17 mouse cellular contexts compared by ENCODE assay signal in genomic region chr2:181671984-181672383, GRCm38 (mm10). TPM values are rescaled to one million over a fixed set of nuclear protein-coding genes. Genes with fewer than 3 reads are reported as not detected.
A peak's percentile ranks its signal among the peaks of the same experiment; 100 is the strongest.
DNase-seq lines count a peak whose midpoint lies in the region; ATAC-seq and TF ChIP-seq lines count a peak whose summit lies in the region.
"Had no signal": no experiment of that assay in that cellular context is flagged by ENCODE, and none has a peak within 500 bp of the region (broad histone marks: within the 10 kb centered on the region; RNA-seq: fewer than 3 reads in every experiment).

No protein-coding gene starts in this region.

- no peak for DNase-seq in heart, embryonic 10.5 days (ENCODE audit: low spot score)
- no peak for DNase-seq in lung, embryonic 14.5 days
- no peak for DNase-seq in lung, postnatal 10 days
- no peak for DNase-seq in embryonic facial prominence, embryonic 14.5 days (ENCODE audit: low spot score)
- no peak for DNase-seq in yolk sac, embryonic 10.5 days (ENCODE audit: low spot score)
- DNase-seq: cerebellum, postnatal 25 days; right cerebral cortex, postnatal 14 days had no signal

- TF ChIP-seq CTCF in lung, embryonic 14.5 days (IDR thresholded peaks at IDR 0.05; ENCODE audit: low read depth) = no peak

- no peak overlapping the region for H3K9ac ChIP-seq in heart, embryonic 15.5 days
- no peak overlapping the region for H3K9ac ChIP-seq in lung, embryonic 14.5 days
- no peak overlapping the region for H3K9ac ChIP-seq in embryonic facial prominence, embryonic 14.5 days (ENCODE audit: low read depth, low read length)
- H3K9ac ChIP-seq in limb, embryonic 15.5 days = no peak overlapping the region

- no peaks in the 10 kb centered on the region for H3K9me3 ChIP-seq in heart, embryonic 15.5 days (replicated peaks)
- H3K9me3 ChIP-seq in heart, embryonic 10.5 days = no peaks in the 10 kb centered on the region
- no peaks in the 10 kb centered on the region for H3K9me3 ChIP-seq in lung, embryonic 14.5 days (ENCODE audit: low read depth, low read length)
- no peaks in the 10 kb centered on the region for H3K9me3 ChIP-seq in embryonic facial prominence, embryonic 14.5 days (ENCODE audit: control insufficient read depth, low read length)
- H3K9me3 ChIP-seq in limb, embryonic 15.5 days = no peaks in the 10 kb centered on the region

- H3K4me3 ChIP-seq in heart, embryonic 15.5 days = peak overlapping the region; percentile 56
- H3K4me3 ChIP-seq in heart, embryonic 10.5 days = no peak overlapping the region
- no peak overlapping the region for H3K4me3 ChIP-seq in lung, embryonic 14.5 days (ENCODE audit: low read depth, low read length)
- peak overlapping the region; percentile 56 for H3K4me3 ChIP-seq in embryonic facial prominence, embryonic 14.5 days (ENCODE audit: low read depth, low read length)
- peak overlapping the region; percentile 46 for H3K4me3 ChIP-seq in limb, embryonic 15.5 days

- WGBS in heart, embryonic 15.5 days = 25% methylated on average over 7 of the region's 7 CpGs
- WGBS in heart, embryonic 10.5 days = 22% methylated on average over 7 of the region's 7 CpGs
- 26% methylated on average over 7 of the region's 7 CpGs for WGBS in lung, embryonic 14.5 days
- 26% methylated on average over 7 of the region's 7 CpGs for whole genome bisulfite sequencing in embryonic facial prominence, embryonic 14.5 days
- WGBS in limb, embryonic 15.5 days = 23% methylated on average over 7 of the region's 7 CpGs

- peak overlapping the region; percentile 78; the same call in 1 of the 2 replicates for H3K4me2 ChIP-seq in heart, embryonic 15.5 days
- H3K4me2 ChIP-seq in lung, embryonic 14.5 days = peak overlapping the region; percentile 71
- H3K4me2 ChIP-seq in embryonic facial prominence, embryonic 14.5 days (ENCODE audit: low read depth, low read length) = peak overlapping the region; percentile 80
- peak overlapping the region; percentile 81 for H3K4me2 ChIP-seq in limb, embryonic 15.5 days

- peaks cover 69% of the 10 kb centered on the region for H3K27me3 ChIP-seq in heart, embryonic 15.5 days
- H3K27me3 ChIP-seq in heart, embryonic 10.5 days (ENCODE audit: insufficient read depth, poor library complexity, severe bottlenecking) = peaks cover 74% of the 10 kb centered on the region
- H3K27me3 ChIP-seq in lung, embryonic 14.5 days (ENCODE audit: insufficient read depth, low read length) = peaks cover 43% of the 10 kb centered on the region
- peaks cover 60% of the 10 kb centered on the region for H3K27me3 ChIP-seq in embryonic facial prominence, embryonic 14.5 days (replicated peaks; ENCODE audit: control insufficient read depth, insufficient read depth, low read length)
- peaks cover 67% of the 10 kb centered on the region for H3K27me3 ChIP-seq in limb, embryonic 15.5 days

- H3K27ac ChIP-seq in heart, embryonic 15.5 days = peak overlapping the region; percentile 68
- H3K27ac ChIP-seq in heart, embryonic 10.5 days = no peak overlapping the region; the same call in 1 of the 2 replicates
- no peak overlapping the region for H3K27ac ChIP-seq in lung, embryonic 14.5 days (ENCODE audit: low read depth)
- no peak overlapping the region for H3K27ac ChIP-seq in embryonic facial prominence, embryonic 14.5 days (replicated peaks; ENCODE audit: low read depth, low read length)
- no peak overlapping the region for H3K27ac ChIP-seq in limb, embryonic 15.5 days

- H3K36me3 ChIP-seq in heart, embryonic 15.5 days = no peaks in the 10 kb centered on the region
- H3K36me3 ChIP-seq in heart, embryonic 10.5 days = peaks cover 4% of the 10 kb centered on the region; the same call in 1 of the 2 replicates
- 0 out of 2 replicates have a peak, but pooled peaks cover 3% of the 10 kb centered on the region for H3K36me3 ChIP-seq in lung, embryonic 14.5 days (ENCODE audit: insufficient read depth)
- no peaks in the 10 kb centered on the region for H3K36me3 ChIP-seq in embryonic facial prominence, embryonic 14.5 days (ENCODE audit: control insufficient read depth, insufficient read depth, low read length)
- no peaks in the 10 kb centered on the region for H3K36me3 ChIP-seq in limb, embryonic 15.5 days

- ATAC-seq in heart, embryonic 15.5 days (replicated peaks; ENCODE audit: insufficient number of reproducible peaks, insufficient read depth, low FRiP score, low read depth) = no peak
- no peak for ATAC-seq in lung, embryonic 14.5 days (ENCODE audit: insufficient read depth)
- ATAC-seq in embryonic facial prominence, embryonic 14.5 days (ENCODE audit: low read depth) = no peak
- ATAC-seq in limb, embryonic 15.5 days (ENCODE audit: insufficient number of reproducible peaks, low FRiP score, low TSS enrichment, low read depth) = no peak
- ATAC-seq in erythroblast, adult 5-6 weeks (replicated peaks; ENCODE audit: low FRiP score, poor library complexity, severe bottlenecking) = no peak

- peaks cover 27% of the 10 kb centered on the region for H3K4me1 ChIP-seq in heart, embryonic 15.5 days (replicated peaks)
- H3K4me1 ChIP-seq in heart, embryonic 10.5 days = peaks cover 46% of the 10 kb centered on the region
- no peaks in the 10 kb centered on the region for H3K4me1 ChIP-seq in lung, embryonic 14.5 days (ENCODE audit: insufficient read depth)
- 0 out of 2 replicates have a peak, but pooled peaks cover 17% of the 10 kb centered on the region for H3K4me1 ChIP-seq in embryonic facial prominence, embryonic 14.5 days (ENCODE audit: control insufficient read depth, insufficient read depth, low read length)
- H3K4me1 ChIP-seq in limb, embryonic 15.5 days = peaks cover 30% of the 10 kb centered on the region

RNA-seq across cellular contexts. Expression of gene Sox18, which starts 0.5 kb away (rescaled TPM):
- 41.9 and 47.2 TPM in 2 replicates for polyA plus RNA-seq in heart, embryonic 15.5 days (2015; fragmentation: Nextera tagmentation; extraction: Ambion mirVana)
- 22.1 and 25.0 TPM in 2 replicates for polyA plus RNA-seq in heart, embryonic 10.5 days (2016; fragmentation: Nextera tagmentation; extraction: Ambion mirVana)
- polyA plus RNA-seq in lung, embryonic 14.5 days (2014; fragmentation: Nextera tagmentation; extraction: Ambion mirVana) = 55.4 and 64.7 TPM in 2 replicates
- 43.9 and 46.5 TPM in 2 replicates for polyA plus RNA-seq in embryonic facial prominence, embryonic 14.5 days (2014; fragmentation: Nextera tagmentation; extraction: Ambion mirVana)
- polyA plus RNA-seq in limb, embryonic 15.5 days (2015; fragmentation: Nextera tagmentation; extraction: Ambion mirVana) = 38.7 and 43.4 TPM in 2 replicates
- not detected in 2 replicates for total RNA-seq in erythroblast, adult 5-6 weeks (2015; ENCODE audit: low replicate concordance)
- not detected in 2 replicates for total RNA-seq in erythroblast, adult 5-6 weeks (2017; ENCODE audit: low replicate concordance)
- total RNA-seq: CH12.LX had no signal

RNA-seq across cellular contexts. Expression of gene Tcea2, which starts 8.1 kb away (rescaled TPM):
- 13.5 and 19.2 TPM in 2 replicates for polyA plus RNA-seq in heart, embryonic 15.5 days (2015; fragmentation: Nextera tagmentation; extraction: Ambion mirVana)
- 12.2 and 15.3 TPM in 2 replicates for polyA plus RNA-seq in heart, embryonic 10.5 days (2016; fragmentation: Nextera tagmentation; extraction: Ambion mirVana)
- polyA plus RNA-seq in lung, embryonic 14.5 days (2014; fragmentation: Nextera tagmentation; extraction: Ambion mirVana) = 22.5 and 25.7 TPM in 2 replicates
- 21.2 and 26.8 TPM in 2 replicates for polyA plus RNA-seq in embryonic facial prominence, embryonic 14.5 days (2014; fragmentation: Nextera tagmentation; extraction: Ambion mirVana)
- 19.5 and 21.8 TPM in 2 replicates for polyA plus RNA-seq in limb, embryonic 15.5 days (2015; fragmentation: Nextera tagmentation; extraction: Ambion mirVana)
- total RNA-seq in erythroblast, adult 5-6 weeks (2015; ENCODE audit: low replicate concordance) = not detected in 2 replicates
- not detected in 2 replicates for total RNA-seq in erythroblast, adult 5-6 weeks (2017; ENCODE audit: low replicate concordance)

RNA-seq across cellular contexts. Expression of gene Gm29797, which starts 15.2 kb away (rescaled TPM):
- not detected in 2 replicates for polyA plus RNA-seq in heart, embryonic 15.5 days (2015; fragmentation: Nextera tagmentation; extraction: Ambion mirVana)
- 0.24 TPM in 1 of 2 replicates, not detected in the other for polyA plus RNA-seq in heart, embryonic 10.5 days (2016; fragmentation: Nextera tagmentation; extraction: Ambion mirVana)
- polyA plus RNA-seq in lung, embryonic 14.5 days (2014; fragmentation: Nextera tagmentation; extraction: Ambion mirVana) = not detected in 2 replicates
- 0.47 TPM in 1 of 2 replicates, not detected in the other for polyA plus RNA-seq in embryonic facial prominence, embryonic 14.5 days (2014; fragmentation: Nextera tagmentation; extraction: Ambion mirVana)
- polyA plus RNA-seq in limb, embryonic 15.5 days (2015; fragmentation: Nextera tagmentation; extraction: Ambion mirVana) = not detected in 2 replicates
- total RNA-seq in erythroblast, adult 5-6 weeks (2015; ENCODE audit: low replicate concordance) = not detected in 2 replicates
- not detected in 2 replicates for total RNA-seq in erythroblast, adult 5-6 weeks (2017; ENCODE audit: low replicate concordance)
- total RNA-seq: gastrocnemius, postnatal 36 days; megakaryocyte, adult 5-6 weeks had no signal
- polyA plus RNA-seq: forebrain, embryonic 11.5 days; neural tube, embryonic 11.5 days had no signal

RNA-seq across cellular contexts. Expression of gene Rgs19, which starts 21.8 kb away (rescaled TPM):
- polyA plus RNA-seq in heart, embryonic 15.5 days (2015; fragmentation: Nextera tagmentation; extraction: Ambion mirVana) = 30.9 and 45.3 TPM in 2 replicates
- polyA plus RNA-seq in heart, embryonic 10.5 days (2016; fragmentation: Nextera tagmentation; extraction: Ambion mirVana) = 56.4 and 67.7 TPM in 2 replicates
- 91.3 and 93.8 TPM in 2 replicates for polyA plus RNA-seq in lung, embryonic 14.5 days (2014; fragmentation: Nextera tagmentation; extraction: Ambion mirVana)
- polyA plus RNA-seq in embryonic facial prominence, embryonic 14.5 days (2014; fragmentation: Nextera tagmentation; extraction: Ambion mirVana) = 82.2 and 88.4 TPM in 2 replicates
- 72.9 and 84.0 TPM in 2 replicates for polyA plus RNA-seq in limb, embryonic 15.5 days (2015; fragmentation: Nextera tagmentation; extraction: Ambion mirVana)
- 127 and 130 TPM in 2 replicates for total RNA-seq in erythroblast, adult 5-6 weeks (2015; ENCODE audit: low replicate concordance)
- 29.4 and 41.5 TPM in 2 replicates for total RNA-seq in erythroblast, adult 5-6 weeks (2017; ENCODE audit: low replicate concordance)

RNA-seq across cellular contexts. Expression of gene Lkaaear1, which starts 26.3 kb away (rescaled TPM):
- not detected in 2 replicates for polyA plus RNA-seq in heart, embryonic 15.5 days (2015; fragmentation: Nextera tagmentation; extraction: Ambion mirVana)
- not detected in 2 replicates for polyA plus RNA-seq in heart, embryonic 10.5 days (2016; fragmentation: Nextera tagmentation; extraction: Ambion mirVana)
- not detected in 2 replicates for polyA plus RNA-seq in lung, embryonic 14.5 days (2014; fragmentation: Nextera tagmentation; extraction: Ambion mirVana)
- polyA plus RNA-seq in embryonic facial prominence, embryonic 14.5 days (2014; fragmentation: Nextera tagmentation; extraction: Ambion mirVana) = not detected in 2 replicates
- not detected in 2 replicates for polyA plus RNA-seq in limb, embryonic 15.5 days (2015; fragmentation: Nextera tagmentation; extraction: Ambion mirVana)
- not detected in 2 replicates for total RNA-seq in erythroblast, adult 5-6 weeks (2015; ENCODE audit: low replicate concordance)
- not detected in 2 replicates for total RNA-seq in erythroblast, adult 5-6 weeks (2017; ENCODE audit: low replicate concordance)
- total RNA-seq: CH12.LX; gastrocnemius, postnatal 36 days; left cerebral cortex, postnatal 4 days; megakaryocyte, adult 5-6 weeks had no signal
- polyA plus RNA-seq: forebrain, embryonic 11.5 days; large intestine, adult 2 months; neural tube, embryonic 11.5 days had no signal

Comparison
In these comparisons a context has a peak if more than half of its experiments do, and no peak if none do; other contexts are left out.
1. H3K4me3 ChIP-seq: peak in heart, embryonic 15.5 days (single experiment), embryonic facial prominence, embryonic 14.5 days (single experiment) and limb, embryonic 15.5 days (single experiment); none in heart, embryonic 10.5 days (single experiment) and lung, embryonic 14.5 days (single experiment).
2. Peak in every context shown above with its lines, with median percentiles within 50 percentile points of each other: H3K4me2 ChIP-seq.